Mouse (Mus musculus): ENCODE data around the gene Kpna3.
A peak's percentile ranks its signal among the peaks of the same experiment; 100 is the strongest.
"Not testable (repeated sequence)": the region's sequence is repeated elsewhere in the genome, so short reads cannot be mapped to it uniquely, and the experiment has no call there.

Kpna3 gene

GRCm38 (mm10) chr14:61390586-61390985 lies 49.1 kb downstream of the Kpna3 start:
- DNase-seq: no peak

GRCm38 (mm10) chr14:61367290-61367689 lies 72.4 kb downstream of the Kpna3 start:
- no peak for DNase-seq

- DNase-seq: no peak
Measured at GRCm38 (mm10) chr14:61364656-61365055, 75.0 kb downstream of the Kpna3 start.

GRCm38 (mm10) chr14:61363734-61364133 lies 75.9 kb downstream of the Kpna3 start:
- no peak for DNase-seq

- DNase-seq: no peak
Measured at GRCm38 (mm10) chr14:61362268-61362667, 77.4 kb downstream of the Kpna3 start.

GRCm38 (mm10) chr14:61360981-61361511 lies 78.6 kb downstream of the Kpna3 start:
- no peak for DNase-seq

GRCm38 (mm10) chr14:61360131-61360980 lies 79.3 kb downstream of the Kpna3 start, which contains the start of gene Ebpl:
Gene Ebpl (minus strand): TSS chr14:61360439.
- peak; percentile 92 for DNase-seq

GRCm38 (mm10) chr14:61354251-61355235 lies 85.1 kb downstream of the Kpna3 start:
- DNase-seq: no peak

GRCm38 (mm10) chr14:61350808-61351207 lies 88.9 kb downstream of the Kpna3 start:
- DNase-seq: no peak

GRCm38 (mm10) chr14:61349876-61350275 lies 89.8 kb downstream of the Kpna3 start:
- no peak for DNase-seq

- peak; percentile 23 for DNase-seq
Measured at GRCm38 (mm10) chr14:61346827-61347698, 92.6 kb downstream of the Kpna3 start.

- DNase-seq: no peak
Measured at GRCm38 (mm10) chr14:61344590-61344989, 95.1 kb downstream of the Kpna3 start.

- DNase-seq: no peak
Measured at GRCm38 (mm10) chr14:61339381-61339780, 100.3 kb downstream of the Kpna3 start.

GRCm38 (mm10) chr14:61330996-61331561 lies 108.6 kb downstream of the Kpna3 start:
- DNase-seq: peak; percentile 73

GRCm38 (mm10) chr14:61330591-61330990 lies 109.1 kb downstream of the Kpna3 start:
- DNase-seq: peak; percentile 22

GRCm38 (mm10) chr14:61327618-61328450 lies 111.8 kb downstream of the Kpna3 start:
- peak; percentile 89 for DNase-seq

GRCm38 (mm10) chr14:61327007-61327406 lies 112.7 kb downstream of the Kpna3 start:
- DNase-seq: not testable (repeated sequence)

- DNase-seq: no peak
Measured at GRCm38 (mm10) chr14:61322740-61323139, 116.9 kb downstream of the Kpna3 start.

GRCm38 (mm10) chr14:61321200-61321599 lies 118.5 kb downstream of the Kpna3 start:
- no peak for DNase-seq

GRCm38 (mm10) chr14:61320765-61321164 lies 118.9 kb downstream of the Kpna3 start:
- DNase-seq: no peak

- DNase-seq: peak; percentile 23
Measured at GRCm38 (mm10) chr14:61316861-61317260, 122.8 kb downstream of the Kpna3 start.

All from right cerebral cortex, postnatal 25 days (tissue).